Mouse (Mus musculus): Measurements from ENCODE around the gene Alas2.

Alas2 gene

DNA sequence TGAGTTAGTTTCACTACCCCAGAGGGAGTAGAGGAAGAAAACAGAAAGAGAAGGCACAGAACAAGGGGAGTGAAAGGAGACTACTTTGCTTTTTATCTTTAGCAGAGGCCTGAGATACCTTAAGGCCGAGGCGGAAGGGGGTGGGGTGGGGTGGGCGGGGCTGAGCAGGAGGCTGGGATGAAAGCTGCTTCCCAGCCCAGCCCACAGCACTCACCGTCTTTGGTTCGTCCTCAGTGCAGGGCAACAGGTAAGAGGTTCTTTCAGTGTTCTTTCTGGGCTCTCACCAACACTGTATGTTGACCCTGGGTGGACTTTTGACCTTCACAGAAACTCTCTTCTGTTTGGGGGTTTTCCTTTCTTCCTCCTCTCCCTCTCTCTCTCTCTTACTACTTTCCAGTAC is at the start of gene Alas2:
Gene Alas2 (plus strand): TSS at position 137 of the 400 bp plus-strand sequence.
- no peak for DNase-seq (ENCODE audit: low spot score)

DNA sequence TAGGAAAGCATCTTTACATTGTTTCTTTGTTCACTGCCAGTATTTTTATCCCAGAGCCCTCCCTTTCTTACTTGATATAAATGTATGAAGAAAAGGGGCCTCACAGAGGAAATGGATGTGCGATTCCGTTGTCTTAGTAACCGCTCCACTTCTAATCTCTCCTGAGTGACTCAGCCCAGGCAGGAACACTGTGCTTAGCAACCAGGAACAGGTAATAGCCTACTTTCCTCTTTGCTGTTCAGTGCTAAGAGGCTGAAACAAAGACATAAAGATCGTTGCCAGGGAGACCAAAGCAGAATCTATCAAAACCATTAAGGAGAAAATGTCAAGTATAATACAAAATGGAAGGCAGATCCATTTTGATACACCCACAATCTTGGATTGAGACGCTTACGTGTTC is 38.5 kb upstream of the Alas2 start:
- no peak for DNase-seq (ENCODE audit: low spot score)

DNA sequence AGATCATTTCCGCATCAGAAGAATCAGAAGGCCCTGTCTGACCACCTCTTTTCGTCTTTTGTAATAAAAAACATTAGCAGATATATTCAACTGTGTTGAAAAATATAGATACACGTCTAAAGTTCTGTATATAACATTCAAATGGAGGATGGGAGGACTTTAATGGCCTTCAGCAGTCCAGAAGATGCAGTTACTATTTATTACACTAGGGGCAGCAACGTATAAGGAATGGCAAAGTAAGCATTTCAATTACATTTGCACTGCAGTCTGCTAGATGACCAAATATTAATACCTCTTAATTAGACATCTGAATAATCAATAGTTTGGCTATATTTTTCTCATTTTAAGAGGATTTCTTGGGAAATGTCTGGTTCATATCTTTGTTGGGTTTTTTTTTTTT is 36.5 kb upstream of the Alas2 start:
- peak; percentile 71 for DNase-seq (ENCODE audit: low spot score)

DNA sequence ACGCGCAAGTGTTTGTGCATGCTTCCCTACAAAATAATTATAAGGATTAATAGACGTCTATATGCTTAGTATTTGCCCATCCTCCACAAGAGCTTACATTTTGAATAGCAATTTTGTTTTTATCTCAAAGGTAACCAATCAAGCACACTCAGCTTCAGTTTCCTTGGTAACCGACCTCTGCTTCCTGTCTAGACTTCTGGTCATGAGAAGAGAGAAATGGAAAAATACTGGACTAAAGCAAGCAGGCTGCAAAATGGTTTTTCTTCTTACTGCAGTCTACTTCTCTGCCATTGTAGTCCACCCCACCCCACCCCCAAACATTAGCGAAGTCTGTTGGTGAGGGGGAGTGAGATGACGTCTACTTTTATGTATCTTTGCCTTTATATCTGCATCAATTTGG is 35.9 kb upstream of the Alas2 start:
- no peak for DNase-seq (ENCODE audit: low spot score)

DNA sequence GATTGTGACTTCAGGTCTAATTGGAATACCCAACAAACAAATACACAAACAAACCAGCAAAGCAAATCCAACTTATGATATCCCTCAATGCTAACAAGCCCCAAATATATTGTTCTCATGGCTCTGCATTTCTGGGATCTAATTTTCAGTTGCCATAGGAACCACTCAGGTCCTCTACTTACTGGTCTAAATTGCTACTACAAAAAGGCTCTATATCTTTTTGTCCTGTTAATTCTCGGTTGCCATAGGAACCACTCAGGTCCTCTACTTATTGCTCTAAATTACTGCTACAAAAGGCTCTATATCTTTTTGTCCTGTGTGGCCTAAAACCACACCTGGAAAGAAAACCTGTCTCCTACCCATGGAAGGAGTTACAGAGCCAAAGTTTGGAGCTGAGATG is 33.0 kb upstream of the Alas2 start:
- no peak for DNase-seq (ENCODE audit: low spot score)

DNA sequence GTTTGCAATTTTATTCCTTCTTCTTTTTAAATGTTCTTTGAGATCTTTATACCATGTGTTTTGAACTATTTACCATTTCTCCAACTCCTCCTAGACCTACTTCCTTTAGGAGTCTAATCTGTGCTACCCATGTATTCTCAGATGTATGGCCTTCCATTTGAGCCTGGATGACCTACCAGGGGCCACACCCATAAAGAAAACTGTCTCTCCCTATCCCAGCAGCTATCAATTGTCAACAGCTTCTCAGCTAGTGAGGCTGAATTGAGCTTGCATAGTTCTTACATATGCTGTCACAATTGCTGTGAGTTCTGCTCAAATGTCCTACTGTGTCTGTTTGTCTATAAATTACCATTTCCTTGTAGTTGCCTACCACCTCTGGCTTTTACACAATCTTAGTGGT is 31.2 kb upstream of the Alas2 start:
- DNase-seq (ENCODE audit: low spot score), result no peak

DNA sequence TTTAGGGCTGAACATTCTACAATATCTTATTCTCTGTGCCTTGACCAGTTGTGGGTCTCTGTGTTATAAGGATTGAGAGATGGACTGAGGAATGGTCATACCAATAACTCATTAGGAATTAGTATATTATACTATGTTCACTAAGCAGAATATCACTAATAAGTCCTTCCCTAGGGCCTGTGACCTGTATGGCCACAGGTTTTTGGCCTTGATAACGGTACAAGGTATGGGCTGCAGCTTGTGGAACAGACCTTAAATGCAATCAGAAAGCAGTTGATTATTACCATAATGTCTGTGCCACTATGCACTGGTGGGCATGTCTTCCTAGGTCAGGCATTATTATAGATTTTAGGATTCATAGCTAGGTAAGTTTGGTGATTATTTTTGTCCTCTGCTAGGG is 30.7 kb upstream of the Alas2 start:
- DNase-seq (ENCODE audit: low spot score), result no peak

DNA sequence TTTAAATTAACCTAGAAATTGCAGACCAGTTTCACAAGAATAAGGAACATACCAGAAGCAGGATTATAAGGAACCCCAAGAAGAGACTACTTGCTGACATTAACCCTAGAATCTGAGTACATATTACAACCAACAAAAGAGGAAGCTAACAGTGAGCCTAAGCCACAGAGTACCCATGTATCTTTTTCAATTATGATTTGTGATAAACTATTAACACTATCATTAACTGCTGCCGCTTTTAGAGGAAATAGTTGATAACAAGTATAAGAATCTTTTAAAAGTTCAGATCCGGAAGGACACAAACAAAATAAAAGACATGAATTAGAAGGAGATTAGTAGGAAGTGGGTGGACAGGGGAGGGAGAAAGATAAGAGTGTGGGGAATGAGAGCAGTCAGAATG is 7.1 kb upstream of the Alas2 start:
- no peak for DNase-seq (ENCODE audit: low spot score)

DNA sequence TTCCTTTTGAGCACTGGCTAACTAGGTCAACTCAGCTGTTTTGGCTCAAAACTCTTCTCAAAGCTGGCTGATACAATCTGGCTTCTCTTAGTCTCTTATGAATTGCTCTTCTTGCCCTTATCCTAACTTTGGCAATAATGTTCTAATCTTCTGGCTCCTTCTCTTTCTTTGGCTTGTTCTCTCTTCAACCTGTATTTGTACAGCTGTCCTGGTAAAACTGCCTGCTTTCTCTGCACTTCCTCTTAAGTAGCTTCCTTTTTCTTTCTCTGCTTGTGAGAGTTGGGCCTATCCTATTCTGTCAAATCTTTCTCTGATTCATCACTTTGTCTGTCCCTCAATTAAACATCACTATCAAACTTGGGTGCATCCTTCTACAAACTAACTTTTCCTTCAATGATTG is 5.5 kb upstream of the Alas2 start:
- no peak for DNase-seq (ENCODE audit: low spot score)

DNA sequence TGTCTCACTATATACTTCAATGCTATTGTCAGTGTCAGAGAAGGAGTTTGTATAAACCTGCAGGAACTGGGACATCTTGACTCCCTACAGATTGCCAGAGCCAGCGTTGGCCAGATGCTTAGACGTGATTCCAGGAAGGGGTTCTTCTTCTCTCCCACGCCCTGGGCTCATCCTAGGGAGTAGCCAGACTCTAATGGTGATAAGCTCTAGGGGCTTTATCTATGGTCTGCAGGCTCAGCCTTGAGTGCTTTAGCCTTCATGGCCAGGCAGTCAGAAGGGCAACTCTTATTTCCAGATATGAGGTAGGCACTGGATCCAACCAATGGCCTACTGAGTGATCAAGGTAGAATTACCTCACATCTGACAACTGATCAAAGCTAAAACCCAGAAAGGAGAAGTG is 2.5 kb downstream of the Alas2 start:
- no peak for DNase-seq (ENCODE audit: low spot score)

DNA sequence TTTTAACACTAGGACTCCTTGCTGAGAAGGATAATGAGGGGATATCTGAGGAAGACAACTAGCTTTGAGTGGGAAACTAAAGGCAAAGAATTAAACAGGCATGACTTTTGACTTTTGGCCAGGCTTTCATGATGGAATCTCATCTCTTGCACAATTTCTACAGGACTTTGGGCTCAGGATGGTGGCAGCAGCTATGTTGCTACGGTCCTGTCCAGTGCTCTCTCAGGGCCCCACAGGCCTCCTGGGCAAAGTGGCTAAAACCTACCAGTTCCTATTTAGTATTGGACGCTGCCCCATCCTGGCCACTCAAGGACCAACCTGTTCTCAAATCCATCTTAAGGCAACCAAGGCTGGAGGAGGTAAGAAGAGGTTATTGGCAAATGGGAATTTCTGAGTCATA is 4.8 kb downstream of the Alas2 start:
- DNase-seq (ENCODE audit: low spot score), result no peak

DNA sequence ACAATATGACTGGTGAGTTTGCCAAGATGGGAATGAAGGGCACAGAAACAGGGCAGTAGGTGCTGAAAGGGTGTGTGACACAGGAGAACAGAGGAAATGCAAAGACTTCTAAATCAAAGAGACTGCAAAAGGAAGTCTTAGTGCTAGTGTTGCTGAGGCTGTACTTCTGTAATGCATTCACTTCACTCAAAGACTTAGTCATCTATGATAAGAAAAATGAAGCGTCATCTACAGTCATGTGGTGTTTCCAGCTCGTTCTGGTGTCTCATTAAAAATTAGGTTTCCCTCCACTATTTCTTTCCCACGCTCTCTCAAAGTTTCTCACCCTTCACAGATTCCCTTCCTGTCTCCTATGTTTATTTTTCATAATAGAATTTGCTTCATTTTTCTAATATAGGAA is 6.9 kb downstream of the Alas2 start:
- DNase-seq (ENCODE audit: low spot score), result no peak

DNA sequence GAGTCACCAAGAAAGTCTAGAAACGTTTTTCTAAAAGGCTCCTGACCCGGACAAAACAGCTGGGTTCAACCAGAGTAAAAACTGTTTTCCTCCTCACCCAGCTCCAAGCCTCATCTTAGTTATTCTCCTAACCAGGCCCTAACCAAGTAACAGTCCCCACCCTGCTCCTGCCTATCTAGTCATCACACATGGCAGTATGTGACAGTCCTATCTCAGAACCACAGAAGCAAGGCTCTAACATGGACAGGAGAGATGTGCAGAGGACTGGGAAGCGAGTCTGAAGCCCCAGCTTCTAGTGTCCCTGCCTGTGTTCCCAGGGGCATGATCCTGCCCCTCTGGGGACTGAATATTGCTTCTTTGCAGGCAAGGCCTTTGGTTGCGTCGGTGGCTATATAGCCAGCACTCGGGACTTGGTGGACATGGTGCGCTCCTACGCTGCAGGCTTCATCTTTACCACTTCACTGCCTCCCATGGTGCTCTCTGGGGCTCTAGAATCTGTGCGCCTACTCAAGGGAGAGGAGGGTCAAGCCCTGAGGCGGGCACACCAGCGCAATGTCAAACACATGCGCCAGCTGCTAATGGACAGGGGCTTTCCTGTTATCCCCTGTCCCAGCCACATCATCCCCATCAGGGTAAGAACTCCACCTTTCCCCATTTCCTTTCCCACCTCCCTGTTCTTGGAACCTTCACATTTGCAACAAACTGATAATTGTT is 17.6 kb downstream of the Alas2 start:
- no peak for DNase-seq (ENCODE audit: low spot score)

DNA sequence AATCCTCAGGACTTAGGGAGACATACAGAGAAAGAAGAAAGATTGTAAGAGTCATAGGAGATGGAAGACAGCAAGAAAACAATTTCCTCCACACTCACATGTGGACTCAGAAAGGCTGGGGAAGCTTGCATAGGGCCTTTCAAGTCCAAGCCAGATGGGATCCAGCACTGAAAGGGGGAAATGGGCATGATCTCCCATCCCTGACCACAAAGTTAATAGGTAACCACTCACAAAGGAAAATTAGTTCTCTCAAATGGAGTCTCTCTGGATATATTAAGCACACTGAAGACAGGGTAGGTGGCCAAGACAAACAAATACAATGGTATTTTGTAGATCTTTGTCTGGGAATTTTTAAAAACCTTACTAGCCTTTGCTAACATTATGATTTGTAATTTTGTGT is 34.7 kb downstream of the Alas2 start:
- no peak for DNase-seq (ENCODE audit: low spot score)

DNA sequence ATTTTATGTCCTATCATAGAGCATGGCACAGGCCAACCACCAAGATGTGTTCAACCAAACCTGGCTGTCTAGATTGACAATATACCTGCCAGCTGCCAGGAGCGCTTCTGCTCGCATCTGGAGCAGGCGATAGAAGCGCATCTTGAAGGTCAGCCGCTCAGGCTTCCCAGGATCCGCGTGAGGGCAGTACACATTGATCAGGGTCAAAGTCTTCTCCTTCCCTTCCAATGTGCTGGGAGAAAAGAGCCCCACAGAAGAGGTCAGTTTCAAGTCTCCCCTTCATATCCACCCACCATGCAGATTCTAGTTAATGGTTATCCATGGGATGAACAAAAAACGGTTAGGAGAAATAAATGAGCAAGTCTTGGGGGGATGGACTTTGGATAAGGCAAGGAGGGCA is 37.9 kb downstream of the Alas2 start:
- DNase-seq (ENCODE audit: low spot score), result no peak

DNA sequence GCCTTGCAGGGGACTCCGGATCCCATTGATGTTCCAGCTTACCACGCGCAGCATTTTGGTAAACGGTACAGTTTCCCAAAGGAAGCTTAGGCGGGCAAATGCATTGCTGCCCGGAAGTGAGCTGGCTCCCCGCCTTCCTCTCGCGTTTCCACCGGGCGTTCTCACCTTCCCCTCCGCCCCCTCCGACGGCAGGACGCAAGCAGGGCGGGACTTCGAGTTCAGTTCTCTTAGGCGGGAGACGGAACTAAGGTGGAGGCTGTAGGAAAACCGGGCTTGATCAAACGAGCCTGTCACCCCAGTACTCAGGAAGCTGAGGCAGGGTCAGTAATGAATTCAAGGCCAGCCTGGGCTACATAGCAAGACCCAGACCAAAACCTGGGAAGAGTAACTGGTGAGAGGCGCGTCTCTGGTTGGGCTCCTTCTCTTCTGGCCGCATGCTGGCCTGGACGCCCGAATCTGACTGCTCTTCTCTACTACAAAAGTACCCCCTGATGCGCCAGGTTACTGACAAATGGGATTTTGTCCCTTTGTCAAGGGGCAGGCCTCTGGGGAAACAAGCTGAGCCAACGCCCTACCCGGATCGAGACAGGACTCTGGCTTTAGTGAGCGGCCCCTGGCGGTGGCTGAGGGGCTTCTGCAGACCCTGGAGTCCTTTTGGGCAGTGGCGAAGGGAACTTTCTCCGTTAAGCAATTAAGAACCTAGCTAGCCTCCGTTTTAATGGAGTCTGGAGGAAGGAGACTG is 41.0 kb downstream of the Alas2 start, which contains the start of gene Pfkfb1:
Gene Pfkfb1 (plus strand): TSS at position 207 of the 742 bp plus-strand sequence.
- DNase-seq (ENCODE audit: low spot score), result peak; percentile 84

DNA sequence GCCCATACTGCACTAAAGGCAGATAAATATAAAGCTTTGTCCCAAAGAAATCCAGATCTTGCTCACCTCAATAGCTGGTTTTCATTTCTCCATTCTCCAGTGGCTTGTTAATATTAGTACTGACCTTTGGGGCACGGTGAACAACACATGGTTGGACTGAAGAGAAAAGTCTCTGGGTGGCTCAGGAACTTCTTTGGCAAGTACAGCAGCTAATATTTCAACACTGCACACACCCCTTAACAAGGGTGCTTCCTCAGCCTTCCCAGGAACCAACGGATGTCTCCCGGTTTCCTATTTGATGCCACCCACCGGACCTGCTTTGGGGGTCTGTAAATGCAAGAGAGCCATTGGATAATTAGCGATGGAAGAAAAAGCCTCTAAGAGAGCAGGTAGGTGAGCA is 42.5 kb downstream of the Alas2 start, which contains the start of gene Apex2:
Gene Apex2 (minus strand): TSS at position 173 of the 400 bp plus-strand sequence.
- peak; percentile 42 for DNase-seq (ENCODE audit: low spot score)

DNA sequence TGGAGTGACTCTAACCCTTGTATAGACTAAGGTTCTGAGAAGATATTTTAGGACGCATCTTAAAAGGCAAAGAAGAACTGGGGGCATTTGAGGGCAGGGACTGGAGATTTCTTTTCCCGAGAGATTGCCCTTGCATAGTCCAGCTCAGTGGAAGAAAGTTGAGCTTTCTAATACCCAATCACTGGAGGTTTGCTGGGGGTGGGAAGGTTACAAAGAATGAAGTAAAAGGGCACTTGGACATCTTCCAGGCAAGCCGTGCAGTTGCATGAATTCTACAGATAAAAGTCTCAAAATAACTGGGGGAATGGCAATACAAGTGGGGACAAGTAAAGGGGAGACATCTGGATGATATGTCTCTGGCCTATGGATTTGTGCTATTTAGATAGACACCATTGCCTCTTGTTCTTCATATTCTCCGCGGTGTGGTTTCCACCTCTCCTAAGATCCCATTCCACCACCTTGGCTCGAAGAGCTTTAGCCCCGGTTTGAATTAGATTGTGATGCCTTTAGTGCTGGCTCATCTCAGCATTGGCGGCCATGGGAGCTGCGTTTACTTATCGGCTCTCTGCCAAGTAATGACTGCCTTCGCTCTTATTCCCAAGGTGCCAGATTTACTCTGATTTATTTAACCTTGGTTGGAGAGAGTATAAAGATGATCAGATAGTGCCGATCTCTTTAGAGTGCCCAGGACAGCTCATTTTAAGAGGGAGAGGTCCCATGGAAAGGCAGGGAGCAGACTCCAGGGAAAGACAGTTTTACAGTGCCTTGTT is 46.3 kb downstream of the Alas2 start:
- peak; percentile 85 for DNase-seq (ENCODE audit: low spot score)

DNA sequence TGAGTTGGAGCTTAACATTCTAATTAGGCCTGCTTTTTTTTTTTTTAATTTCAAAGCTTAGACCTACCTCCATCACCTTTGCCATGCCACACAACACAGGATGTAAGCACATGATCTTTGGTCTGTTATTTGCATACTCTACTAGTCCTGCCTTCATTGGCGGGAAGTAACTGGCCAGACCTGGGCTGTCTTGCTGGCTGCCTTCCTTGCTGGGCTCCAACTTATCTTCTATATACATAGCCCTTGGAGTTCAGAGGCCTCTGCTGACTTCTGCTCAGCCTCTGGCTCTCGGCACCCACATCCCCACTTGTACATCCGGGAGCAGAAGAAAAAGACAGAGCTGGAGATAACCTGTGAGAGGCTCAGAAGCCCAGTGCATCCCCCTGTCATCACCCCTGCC is 47.0 kb downstream of the Alas2 start:
- no peak for DNase-seq (ENCODE audit: low spot score)

DNA sequence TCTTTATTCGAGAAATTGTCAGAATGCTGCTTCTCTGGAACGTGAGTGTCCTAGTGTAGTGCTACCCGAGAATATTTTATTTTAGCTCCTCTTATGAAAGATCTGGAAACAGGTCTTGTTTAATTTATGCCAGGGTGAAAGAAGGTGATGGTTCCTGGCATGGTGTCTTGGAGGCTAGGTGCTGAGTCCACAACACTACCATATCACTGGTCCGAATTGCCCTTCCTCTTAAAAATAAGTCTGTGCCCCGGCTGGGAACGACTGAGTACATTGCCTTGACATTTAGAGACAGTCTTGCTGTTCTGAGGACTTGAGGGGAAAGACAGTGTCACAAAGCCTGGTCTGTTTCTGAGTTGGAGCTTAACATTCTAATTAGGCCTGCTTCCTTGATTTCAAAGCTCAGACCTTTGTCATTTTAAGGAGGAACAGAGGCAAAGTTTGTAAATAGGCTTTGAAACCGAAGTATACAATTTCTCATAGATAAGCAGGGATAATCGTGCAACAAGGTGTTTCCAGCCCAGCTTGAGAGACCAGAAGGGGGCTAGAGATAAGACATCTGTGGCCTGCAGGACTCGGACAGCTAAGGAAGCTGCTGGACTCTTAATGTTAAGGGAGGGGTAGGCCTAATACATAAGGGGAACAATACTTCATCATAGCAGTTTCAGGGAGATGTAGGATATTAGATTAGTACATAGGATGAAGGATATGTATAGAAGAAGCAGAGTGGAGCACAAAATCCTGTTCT is 48.0 kb downstream of the Alas2 start:
- DNase-seq (ENCODE audit: low spot score), result no peak

DNA sequence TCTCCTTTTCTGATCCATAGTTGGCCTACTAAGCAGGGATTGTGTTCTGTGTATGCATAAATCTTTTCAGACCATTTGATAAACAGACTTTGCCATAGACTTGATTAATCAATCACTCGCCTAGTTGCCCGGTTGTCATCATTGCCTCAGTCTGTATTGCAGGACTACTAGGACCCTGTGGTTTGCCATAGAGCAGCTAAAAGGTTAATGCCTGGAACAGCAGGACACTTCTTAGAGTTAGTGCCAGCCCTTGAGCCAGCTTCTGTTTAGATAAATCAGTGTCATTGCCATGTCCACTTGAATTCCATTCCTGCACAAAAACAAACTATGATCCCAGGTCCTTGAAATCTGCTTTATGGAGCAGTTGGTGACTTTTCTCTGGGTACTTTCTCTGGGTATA is 51.7 kb downstream of the Alas2 start:
- DNase-seq (ENCODE audit: low spot score), result peak; percentile 29

All from adipocyte (in vitro differentiated cells).